26 mouse cellular contexts compared by ENCODE assay signal in the genomic region with DNA sequence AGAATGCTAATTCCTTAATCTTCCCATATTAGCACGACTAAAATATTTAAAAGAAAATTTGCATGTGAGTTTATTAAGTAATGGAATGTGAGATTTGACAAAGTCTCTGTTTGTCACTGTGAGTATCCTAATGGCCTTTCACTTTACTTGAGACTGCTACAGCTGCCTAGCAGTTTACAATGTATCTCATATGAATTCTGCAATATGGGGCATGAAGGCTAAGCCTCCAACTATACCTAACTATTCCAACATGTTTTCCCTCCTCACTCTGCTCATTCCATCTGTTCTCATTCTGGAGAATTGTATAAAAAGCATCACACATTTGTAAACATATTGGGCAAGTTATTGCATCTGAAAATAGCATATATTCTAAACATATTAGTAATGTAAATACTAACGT.
"Had no signal": no experiment of that assay in that cellular context is flagged by ENCODE, and none has a peak within 500 bp of the region (broad histone marks: within the 10 kb centered on the region; RNA-seq: fewer than 3 reads in every experiment).

No protein-coding gene starts in this region.

- H3K27me3 ChIP-seq: heart, embryonic 12.5 days; hindbrain, embryonic 12.5 days; intestine, embryonic 15.5 days; limb, embryonic 12.5 days had no signal

- H3K9ac ChIP-seq: heart, embryonic 12.5 days; hindbrain, embryonic 12.5 days; hindbrain, embryonic 14.5 days; intestine, embryonic 15.5 days; limb, embryonic 12.5 days; liver, embryonic 14.5 days had no signal

- H3K4me2 ChIP-seq: heart, embryonic 12.5 days; hindbrain, embryonic 12.5 days; hindbrain, embryonic 14.5 days; intestine, embryonic 15.5 days; limb, embryonic 12.5 days; liver, embryonic 11.5 days had no signal

- H3K4me1 ChIP-seq: heart, embryonic 10.5 days; heart, embryonic 12.5 days; hindbrain, embryonic 10.5 days; hindbrain, embryonic 12.5 days; intestine, embryonic 15.5 days; limb, embryonic 10.5 days; limb, embryonic 12.5 days had no signal

- H3K36me3 ChIP-seq: heart, embryonic 10.5 days; heart, embryonic 12.5 days; hindbrain, embryonic 10.5 days; hindbrain, embryonic 12.5 days; intestine, embryonic 15.5 days; limb, embryonic 10.5 days; limb, embryonic 12.5 days had no signal

- H3K27ac ChIP-seq: heart, embryonic 10.5 days; hindbrain, embryonic 10.5 days; hindbrain, embryonic 12.5 days; hindbrain, embryonic 14.5 days; intestine, embryonic 15.5 days; layer of hippocampus, adult 2 months; left cerebral cortex, adult 2 months; limb, embryonic 10.5 days; limb, embryonic 12.5 days; liver, embryonic 14.5 days had no signal

- DNase-seq: gastrocnemius, postnatal 10 days; gastrocnemius, postnatal 25 days; heart, adult 18-20 months; heart, postnatal 10 days; heart, postnatal 4 days; kidney, adult 18-20 months; kidney, adult 8-10 months; kidney, postnatal 10 days; kidney, postnatal 25 days; kidney, postnatal 4 days; liver had no signal

- H3K9me3 ChIP-seq: heart, embryonic 10.5 days; heart, embryonic 12.5 days; hindbrain, embryonic 10.5 days; hindbrain, embryonic 12.5 days; intestine, embryonic 15.5 days; limb, embryonic 10.5 days; limb, embryonic 12.5 days had no signal

- H3K4me3 ChIP-seq: heart, embryonic 10.5 days; heart, embryonic 12.5 days; hindbrain, embryonic 10.5 days; hindbrain, embryonic 12.5 days; intestine, embryonic 15.5 days; layer of hippocampus, adult 2 months; left cerebral cortex, adult 2 months; limb, embryonic 10.5 days; limb, embryonic 12.5 days had no signal

- ATAC-seq: hindbrain, embryonic 16.5 days; inflammation-experienced regulatory T-cells, adult 6 months; intestine, embryonic 15.5 days; intestine, postnatal 0 days had no signal
